Mouse (Mus musculus): Measurements from ENCODE around the gene Hdac5. TPM values are rescaled to one million over a fixed set of nuclear protein-coding genes. Genes with fewer than 3 reads are reported as not detected.

Hdac5 gene
- polyA plus RNA-seq, 1 experiment from 2014 or later = 129 TPM

GRCm38 (mm10) chr11:102229331-102229953 is 524 bp downstream of the Hdac5 start:
- peak overlapping the region; percentile 95 for H3K9ac ChIP-seq (replicated peaks)
- peak overlapping the region; percentile 87 for H3K4me3 ChIP-seq
- peaks cover 57% of the 10 kb centered on the region for H3K4me1 ChIP-seq
- peak overlapping the region; percentile 98 for H3K27ac ChIP-seq (replicated peaks)
- no peaks in the 10 kb centered on the region for H3K9me3 ChIP-seq
- no peaks in the 10 kb centered on the region for H3K36me3 ChIP-seq
- peak overlapping the region; percentile 80 for H3K4me2 ChIP-seq (replicated peaks)
- no peaks in the 10 kb centered on the region for H3K27me3 ChIP-seq
- peak; percentile 48 for ATAC-seq (replicated peaks)
- WGBS = under 1% methylated on average over 43 of the region's 47 CpGs

GRCm38 (mm10) chr11:102228646-102229268 is 1.2 kb downstream of the Hdac5 start:
- peak overlapping the region; percentile 80 for H3K4me2 ChIP-seq (replicated peaks)
- H3K4me3 ChIP-seq = peak overlapping the region; percentile 87
- H3K27me3 ChIP-seq = no peaks in the 10 kb centered on the region
- peaks cover 63% of the 10 kb centered on the region for H3K4me1 ChIP-seq
- H3K9me3 ChIP-seq = no peaks in the 10 kb centered on the region
- H3K9ac ChIP-seq (replicated peaks) = peak overlapping the region; percentile 95
- H3K27ac ChIP-seq (replicated peaks) = peak overlapping the region; percentile 98
- H3K36me3 ChIP-seq = no peaks in the 10 kb centered on the region
- no peak for ATAC-seq (replicated peaks)
- 7% methylated on average over 7 of the region's 7 CpGs for WGBS

DNA sequence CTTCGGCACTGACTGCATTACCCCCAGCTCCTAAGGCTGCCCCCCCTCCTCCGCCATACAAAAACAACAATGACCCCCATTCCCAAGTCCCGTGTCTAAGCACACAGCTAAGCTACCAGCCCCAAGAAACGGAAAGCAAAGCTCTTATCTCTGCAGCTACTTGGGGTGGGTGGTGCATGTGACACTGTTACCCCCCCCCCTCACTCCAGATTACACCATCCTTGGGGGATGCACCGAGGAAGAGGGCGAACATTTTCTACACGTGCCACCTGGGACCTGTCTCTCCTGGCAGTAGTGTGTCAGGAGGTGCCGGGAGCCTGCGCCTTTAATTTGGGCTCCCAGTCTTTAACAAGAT is 1.8 kb downstream of the Hdac5 start:
- peaks cover 69% of the 10 kb centered on the region for H3K4me1 ChIP-seq
- H3K27me3 ChIP-seq = no peaks in the 10 kb centered on the region
- H3K36me3 ChIP-seq = no peaks in the 10 kb centered on the region; the same call in 1 of the 2 replicates
- H3K9ac ChIP-seq (replicated peaks) = peak overlapping the region; percentile 95
- H3K4me2 ChIP-seq (replicated peaks) = peak overlapping the region; percentile 80
- no peaks in the 10 kb centered on the region for H3K9me3 ChIP-seq
- no peak; the same call in none of the 2 replicates for ATAC-seq (replicated peaks)
- peak overlapping the region; percentile 98 for H3K27ac ChIP-seq (replicated peaks)
- H3K4me3 ChIP-seq = peak overlapping the region; percentile 87
- WGBS = 8% methylated on average over 9 of the region's 9 CpGs

- Histone ChIP-seq H3K36me3 (peaks cover 5% of the 10 kb centered on the region; the same call in 1 of the 2 replicates), H3K4me3 (peak overlapping the region; percentile 87), H3K4me2 (replicated peaks) (peak overlapping the region; percentile 80), H3K9me3 (no peaks in the 10 kb centered on the region), H3K27me3 (no peaks in the 10 kb centered on the region), H3K4me1 (peaks cover 75% of the 10 kb centered on the region), H3K27ac (replicated peaks) (peak overlapping the region; percentile 98), H3K9ac (replicated peaks) (peak overlapping the region; percentile 95)
- 3% methylated on average over 12 of the region's 12 CpGs for WGBS
- peak; percentile 44 for ATAC-seq (replicated peaks)
These were observed 2.4 kb downstream of the Hdac5 start for GRCm38 (mm10) chr11:102227270-102228190.

DNA sequence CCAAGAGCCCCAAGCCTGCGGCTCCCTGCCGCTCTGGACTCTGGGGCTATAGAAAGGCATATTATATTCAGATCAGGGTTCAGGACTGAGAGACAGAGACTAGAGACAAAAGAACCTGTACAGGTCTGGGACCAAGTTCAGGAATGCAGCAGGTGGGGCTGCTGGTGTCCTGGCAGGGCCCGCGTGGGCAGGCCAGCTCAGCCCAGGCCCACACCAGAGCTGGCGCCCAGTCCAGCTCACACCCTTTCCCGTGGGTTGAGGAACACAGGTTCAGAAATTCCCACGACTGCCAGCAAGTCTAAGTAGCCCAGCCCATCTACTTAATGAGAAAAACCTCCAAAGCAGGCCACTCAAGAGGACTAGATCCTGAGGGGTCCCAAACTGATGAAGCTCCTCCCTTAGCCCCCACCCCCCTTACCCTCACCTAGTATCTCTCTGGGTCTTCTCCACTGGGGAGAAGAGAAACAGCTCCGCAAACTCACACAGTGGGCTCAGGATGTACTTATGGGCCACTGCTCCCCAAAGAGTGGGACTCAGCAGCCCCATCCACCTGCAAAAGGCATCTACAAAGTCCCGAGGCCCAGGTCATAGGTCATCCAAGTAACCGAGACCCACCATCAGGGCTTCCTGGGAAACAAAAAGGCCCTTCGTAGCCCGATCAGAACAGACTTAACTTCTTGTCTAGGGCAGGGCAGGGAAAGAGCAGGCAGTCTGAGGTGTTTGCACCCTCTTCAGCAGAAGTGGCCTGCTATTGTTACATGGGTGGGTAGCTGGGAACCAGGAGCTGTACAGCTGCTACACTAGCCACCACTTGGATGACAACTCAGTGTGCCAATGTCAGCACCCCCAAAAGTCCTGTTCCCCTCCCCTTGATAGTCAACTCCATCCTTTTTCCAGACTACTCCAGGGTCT is 3.6 kb downstream of the Hdac5 start:
- H3K27ac ChIP-seq (replicated peaks) = peak overlapping the region; percentile 98
- no peak for ATAC-seq (replicated peaks)
- peak overlapping the region; percentile 87 for H3K4me3 ChIP-seq
- H3K9ac ChIP-seq (replicated peaks) = peak overlapping the region; percentile 95; the same call in 1 of the 2 replicates
- no peaks in the 10 kb centered on the region for H3K9me3 ChIP-seq
- no peaks in the 10 kb centered on the region for H3K27me3 ChIP-seq
- WGBS = 55% methylated on average over 12 of the region's 12 CpGs
- H3K4me1 ChIP-seq = peaks cover 75% of the 10 kb centered on the region
- peaks cover 11% of the 10 kb centered on the region; the same call in 1 of the 2 replicates for H3K36me3 ChIP-seq
- peak overlapping the region; percentile 80 for H3K4me2 ChIP-seq (replicated peaks)

- peak overlapping the region; percentile 31 for H3K4me2 ChIP-seq (replicated peaks)
- 61% methylated on average over 5 of the region's 5 CpGs for WGBS
- peaks cover 73% of the 10 kb centered on the region for H3K4me1 ChIP-seq
- no peak overlapping the region for H3K27ac ChIP-seq (replicated peaks)
- no peaks in the 10 kb centered on the region for H3K9me3 ChIP-seq
- H3K27me3 ChIP-seq = no peaks in the 10 kb centered on the region
- 0 out of 2 replicates have a peak overlapping the region, but pooled peaks have one; percentile 11 for H3K9ac ChIP-seq (replicated peaks)
- H3K4me3 ChIP-seq = no peak overlapping the region
- ATAC-seq (replicated peaks) = no peak
- H3K36me3 ChIP-seq = peaks cover 11% of the 10 kb centered on the region; the same call in 1 of the 2 replicates
These were observed 4.7 kb downstream of the Hdac5 start for GRCm38 (mm10) chr11:102225221-102225620.

- Histone ChIP-seq H3K4me3 (no peak overlapping the region), H3K9me3 (no peaks in the 10 kb centered on the region), H3K4me1 (peaks cover 77% of the 10 kb centered on the region), H3K27me3 (no peaks in the 10 kb centered on the region), H3K27ac (replicated peaks) (no peak overlapping the region), H3K36me3 (peaks cover 11% of the 10 kb centered on the region; the same call in 1 of the 2 replicates), H3K9ac (replicated peaks) (0 out of 2 replicates have a peak overlapping the region, but pooled peaks have one; percentile 11), H3K4me2 (replicated peaks) (peak overlapping the region; percentile 31)
- ATAC-seq (replicated peaks) = no peak
- WGBS = 10% methylated on average over 22 of the region's 22 CpGs
These were observed 5.3 kb downstream of the Hdac5 start for GRCm38 (mm10) chr11:102224686-102225085.

DNA sequence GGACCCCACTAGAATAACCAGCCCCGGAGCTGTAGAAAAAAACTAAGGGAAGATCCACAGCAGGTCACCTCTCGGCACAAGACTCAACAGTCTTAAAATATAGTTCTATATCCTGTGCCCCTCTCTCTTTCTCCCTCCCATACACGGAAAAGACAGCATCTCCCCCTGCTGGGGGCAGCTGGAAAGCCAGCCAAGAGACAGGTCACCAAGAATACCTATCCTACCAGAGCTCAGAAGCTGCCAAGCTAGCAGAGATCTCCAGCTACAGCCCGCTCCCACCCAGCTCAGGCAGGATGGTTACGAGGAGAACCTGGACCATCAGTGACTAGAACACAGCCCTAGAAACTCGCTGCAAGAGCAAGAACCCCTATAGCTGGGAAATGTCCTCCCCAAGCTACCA is 6.8 kb downstream of the Hdac5 start:
- H3K27me3 ChIP-seq = no peaks in the 10 kb centered on the region
- no peak overlapping the region for H3K4me2 ChIP-seq (replicated peaks)
- H3K4me1 ChIP-seq = peaks cover 81% of the 10 kb centered on the region
- no peak for ATAC-seq (replicated peaks)
- H3K9me3 ChIP-seq = no peaks in the 10 kb centered on the region
- H3K27ac ChIP-seq (replicated peaks) = no peak overlapping the region
- peaks cover 11% of the 10 kb centered on the region; the same call in 1 of the 2 replicates for H3K36me3 ChIP-seq
- no peak overlapping the region for H3K9ac ChIP-seq (replicated peaks)
- no peak overlapping the region for H3K4me3 ChIP-seq
- 54% methylated on average over 6 of the region's 6 CpGs for WGBS

DNA sequence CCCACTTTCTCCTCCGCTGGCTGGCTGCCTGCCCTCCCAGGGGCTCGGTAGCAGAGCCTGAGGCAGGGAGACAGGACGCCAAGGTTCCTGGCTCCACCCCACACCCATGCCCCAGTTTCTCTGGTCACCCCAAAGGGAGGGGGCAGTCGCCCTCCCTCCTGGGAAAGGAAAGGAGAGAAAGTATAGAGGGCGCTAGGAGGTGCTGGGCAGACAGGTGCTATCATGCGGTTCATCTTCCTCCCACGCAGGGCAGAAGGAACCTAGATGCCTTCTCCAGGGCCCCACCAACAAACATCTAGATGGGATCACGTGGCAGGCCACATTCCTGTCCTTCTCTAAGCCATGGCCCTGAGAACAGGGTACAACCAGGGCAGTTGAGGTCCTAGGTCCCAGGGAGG is 8.0 kb downstream of the Hdac5 start:
- H3K4me1 ChIP-seq = peaks cover 81% of the 10 kb centered on the region
- no peak overlapping the region for H3K27ac ChIP-seq (replicated peaks)
- ATAC-seq (replicated peaks) = no peak
- no peaks in the 10 kb centered on the region for H3K27me3 ChIP-seq
- H3K4me2 ChIP-seq (replicated peaks) = no peak overlapping the region
- H3K4me3 ChIP-seq = no peak overlapping the region
- H3K9ac ChIP-seq (replicated peaks) = no peak overlapping the region
- 72% methylated on average over 8 of the region's 8 CpGs for WGBS
- peaks cover 11% of the 10 kb centered on the region; the same call in 1 of the 2 replicates for H3K36me3 ChIP-seq
- no peaks in the 10 kb centered on the region for H3K9me3 ChIP-seq

DNA sequence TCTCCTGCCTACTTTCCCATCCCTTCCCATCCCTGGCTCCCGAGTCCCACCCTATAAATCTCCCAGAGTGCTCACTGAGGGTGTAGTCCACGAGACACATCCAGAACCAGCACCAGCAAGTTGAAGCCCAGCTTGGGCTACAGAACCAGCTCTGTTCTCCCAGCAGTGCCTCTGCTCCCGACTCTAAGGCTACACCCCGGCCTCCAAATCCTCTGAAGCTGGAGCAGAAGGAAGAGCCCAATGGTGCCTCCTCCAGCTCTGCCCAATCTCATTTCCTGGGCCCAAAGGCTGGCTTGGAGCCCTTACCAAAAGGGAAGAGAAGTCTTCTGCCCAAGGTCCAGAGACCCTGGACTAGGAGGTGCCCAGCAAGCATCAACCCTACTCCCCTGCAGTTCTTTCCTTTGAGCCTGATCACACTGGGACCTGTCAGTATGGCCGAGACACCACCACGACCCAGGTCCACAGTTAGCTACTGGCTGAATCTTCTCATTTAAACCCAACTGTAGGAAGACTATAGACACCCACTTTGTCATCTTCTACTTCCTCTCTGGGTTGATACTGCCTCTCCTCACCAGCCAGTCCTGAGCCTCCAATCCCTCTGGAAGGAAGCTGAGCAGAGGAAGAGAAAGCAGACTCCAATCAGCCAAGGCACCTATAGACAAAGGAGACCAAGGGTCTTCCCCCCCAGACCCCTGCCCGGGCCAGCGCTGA is 8.6 kb downstream of the Hdac5 start:
- H3K9ac ChIP-seq (replicated peaks) = no peak overlapping the region
- no peak overlapping the region for H3K27ac ChIP-seq (replicated peaks)
- ATAC-seq (replicated peaks) = no peak
- H3K4me2 ChIP-seq (replicated peaks) = no peak overlapping the region
- no peaks in the 10 kb centered on the region for H3K9me3 ChIP-seq
- peaks cover 11% of the 10 kb centered on the region; the same call in 1 of the 2 replicates for H3K36me3 ChIP-seq
- H3K4me3 ChIP-seq = no peak overlapping the region
- WGBS = 86% methylated on average over 8 of the region's 8 CpGs
- H3K4me1 ChIP-seq = peaks cover 81% of the 10 kb centered on the region
- no peaks in the 10 kb centered on the region for H3K27me3 ChIP-seq

Measured in forebrain, embryonic 15.5 days (tissue).